Mouse (Mus musculus) stomach, embryonic 15.5 days (tissue): ENCODE results near the gene Rps6ka5. TPM values are rescaled to one million over a fixed set of nuclear protein-coding genes. Genes with fewer than 3 reads are reported as not detected.

Source experiments
- ATAC-seq: fragments of 200-750 bp; cut with Nextera tagmentation; 2 replicates; pipeline ENCODE4 v1.8.0; 2017; ENCODE audit warnings: low read depth, moderate number of reproducible peaks, moderate TSS enrichment; ENCODE audit not compliant: insufficient read depth, low FRiP score
- H3K27ac ChIP-seq: fragments of 300-500 bp; sonication (generic); 2 replicates; pipeline ENCODE4 v1.5.1; 2015; ENCODE audit warnings: mild to moderate bottlenecking, inconsistent platforms
- H3K27me3 ChIP-seq: fragments of 300-500 bp; sonication (generic); replicated peaks from 2 replicates; pipeline ENCODE4 v1.6.1; 2015; ENCODE audit warnings: inconsistent platforms
- H3K36me3 ChIP-seq: fragments of 300-500 bp; sonication (generic); 2 replicates; pipeline ENCODE4 v1.6.1; 2015; ENCODE audit warnings: inconsistent platforms
- H3K4me1 ChIP-seq: fragments of 300-500 bp; sonication (generic); 2 replicates; pipeline ENCODE4 v1.6.1; 2015; ENCODE audit warnings: inconsistent platforms
- H3K4me2 ChIP-seq: fragments of 300-500 bp; sonication (generic); 2 replicates; pipeline ENCODE4 v1.6.1; 2015; ENCODE audit warnings: mild to moderate bottlenecking, inconsistent platforms
- H3K4me3 ChIP-seq: fragments of 300-500 bp; sonication (generic); replicated peaks from 2 replicates; pipeline ENCODE4 v1.5.1; 2015; ENCODE audit warnings: inconsistent platforms
- H3K9ac ChIP-seq: fragments of 300-500 bp; sonication (generic); 2 replicates; pipeline ENCODE4 v1.6.1; 2015; ENCODE audit warnings: inconsistent platforms
- H3K9me3 ChIP-seq: fragments of 300-500 bp; sonication (generic); 2 replicates; pipeline ENCODE4 v1.6.1; 2016; ENCODE audit warnings: inconsistent platforms
- WGBS: fragments of 180-500 bp; shearing (Covaris S2); methylation state at CpG from one replicate; pipeline ENCODE4 v1.1.7; 2015; 5-methylcytosine and 5-hydroxymethylcytosine counted together
- polyA plus RNA-seq: library from polyadenylated mRNA; unstranded; fragments of >200 nt; fragmentation: Nextera tagmentation; extraction: Ambion mirVana; gene quantifications from 2 replicates; pipeline ENCODE4 v1.2.1, GENCODE M21; 2015

Gene Rps6ka5
- polyA plus RNA-seq, 1 experiment from 2014 or later: 3.6 TPM

GRCm38 (mm10) chr12:100720801-100721200 is 6.0 kb downstream of the Rps6ka5 start:
- H3K4me3 ChIP-seq: no peak overlapping the region
- no peaks in the 10 kb centered on the region for H3K36me3 ChIP-seq
- 56% methylated on average over 3 of the region's 3 CpGs for WGBS
- H3K4me1 ChIP-seq: no peaks in the 10 kb centered on the region; the same call in 1 of the 2 replicates
- no peak for ATAC-seq
- H3K27me3 ChIP-seq: no peaks in the 10 kb centered on the region
- H3K4me2 ChIP-seq: no peak overlapping the region
- no peak overlapping the region for H3K27ac ChIP-seq
- no peak overlapping the region for H3K9ac ChIP-seq
- H3K9me3 ChIP-seq: no peaks in the 10 kb centered on the region

- Histone ChIP-seq H3K9ac (no peak overlapping the region), H3K4me1 (no peaks in the 10 kb centered on the region), H3K36me3 (no peaks in the 10 kb centered on the region), H3K27ac (no peak overlapping the region), H3K4me3 (no peak overlapping the region), H3K27me3 (no peaks in the 10 kb centered on the region), H3K9me3 (no peaks in the 10 kb centered on the region), H3K4me2 (no peak overlapping the region)
- no peak for ATAC-seq
These were observed 9.3 kb downstream of the Rps6ka5 start for GRCm38 (mm10) chr12:100717446-100717845.

- no peak overlapping the region for H3K4me3 ChIP-seq
- no peaks in the 10 kb centered on the region for H3K27me3 ChIP-seq
- H3K9ac ChIP-seq: no peak overlapping the region
- H3K27ac ChIP-seq: no peak overlapping the region
- WGBS: 65% methylated on average over 4 of the region's 4 CpGs
- ATAC-seq: no peak
- H3K36me3 ChIP-seq: no peaks in the 10 kb centered on the region
- no peaks in the 10 kb centered on the region for H3K4me1 ChIP-seq
- no peak overlapping the region for H3K4me2 ChIP-seq
- H3K9me3 ChIP-seq: no peaks in the 10 kb centered on the region
These were observed 9.8 kb downstream of the Rps6ka5 start for GRCm38 (mm10) chr12:100716969-100717368.

GRCm38 (mm10) chr12:100711819-100712218 is 15.0 kb downstream of the Rps6ka5 start:
- H3K4me3 ChIP-seq: no peak overlapping the region
- 48% methylated on average over 5 of the region's 5 CpGs for WGBS
- H3K27ac ChIP-seq: no peak overlapping the region
- no peaks in the 10 kb centered on the region for H3K36me3 ChIP-seq
- H3K9ac ChIP-seq: no peak overlapping the region
- H3K4me2 ChIP-seq: no peak overlapping the region
- H3K27me3 ChIP-seq: no peaks in the 10 kb centered on the region
- no peaks in the 10 kb centered on the region for H3K9me3 ChIP-seq
- H3K4me1 ChIP-seq: no peaks in the 10 kb centered on the region
- no peak for ATAC-seq

- WGBS: 61% methylated on average over 10 of the region's 10 CpGs
- Histone ChIP-seq H3K27ac (no peak overlapping the region), H3K4me1 (no peaks in the 10 kb centered on the region), H3K4me3 (no peak overlapping the region), H3K9ac (no peak overlapping the region), H3K4me2 (no peak overlapping the region), H3K9me3 (no peaks in the 10 kb centered on the region), H3K36me3 (no peaks in the 10 kb centered on the region), H3K27me3 (no peaks in the 10 kb centered on the region)
- ATAC-seq: no peak
These were observed 15.6 kb downstream of the Rps6ka5 start for GRCm38 (mm10) chr12:100711116-100711691.

GRCm38 (mm10) chr12:100710432-100710831 is 16.4 kb downstream of the Rps6ka5 start:
- Histone ChIP-seq H3K4me3 (no peak overlapping the region), H3K36me3 (no peaks in the 10 kb centered on the region), H3K4me2 (no peak overlapping the region), H3K27ac (no peak overlapping the region), H3K9me3 (no peaks in the 10 kb centered on the region), H3K4me1 (no peaks in the 10 kb centered on the region), H3K27me3 (no peaks in the 10 kb centered on the region), H3K9ac (no peak overlapping the region)
- 12% methylated on average over 1 of the region's 1 CpGs for WGBS
- no peak for ATAC-seq

- H3K27me3 ChIP-seq: no peaks in the 10 kb centered on the region
- WGBS: 78% methylated on average over 2 of the region's 2 CpGs
- H3K4me1 ChIP-seq: no peaks in the 10 kb centered on the region
- no peak for ATAC-seq
- no peak overlapping the region for H3K27ac ChIP-seq
- no peak overlapping the region for H3K9ac ChIP-seq
- no peak overlapping the region for H3K4me2 ChIP-seq
- H3K9me3 ChIP-seq: no peaks in the 10 kb centered on the region
- H3K4me3 ChIP-seq: no peak overlapping the region
- no peaks in the 10 kb centered on the region for H3K36me3 ChIP-seq
These were observed 19.5 kb downstream of the Rps6ka5 start for GRCm38 (mm10) chr12:100707312-100707711.

GRCm38 (mm10) chr12:100705057-100705722 is 21.6 kb downstream of the Rps6ka5 start:
- Histone ChIP-seq H3K27me3 (no peaks in the 10 kb centered on the region), H3K4me1 (no peaks in the 10 kb centered on the region), H3K36me3 (no peaks in the 10 kb centered on the region), H3K4me2 (no peak overlapping the region), H3K27ac (no peak overlapping the region), H3K9me3 (no peaks in the 10 kb centered on the region), H3K9ac (no peak overlapping the region), H3K4me3 (no peak overlapping the region)
- ATAC-seq: no peak
- WGBS: 74% methylated on average over 5 of the region's 5 CpGs

GRCm38 (mm10) chr12:100698019-100698418 is 28.8 kb downstream of the Rps6ka5 start:
- ATAC-seq: no peak
- Histone ChIP-seq H3K9ac (no peak overlapping the region), H3K4me2 (no peak overlapping the region), H3K4me3 (no peak overlapping the region), H3K4me1 (no peaks in the 10 kb centered on the region), H3K36me3 (no peaks in the 10 kb centered on the region), H3K27me3 (no peaks in the 10 kb centered on the region), H3K27ac (no peak overlapping the region), H3K9me3 (no peaks in the 10 kb centered on the region)
- 91% methylated on average over 1 of the region's 1 CpGs for WGBS

- no peak overlapping the region for H3K4me3 ChIP-seq
- no peaks in the 10 kb centered on the region for H3K4me1 ChIP-seq
- H3K9ac ChIP-seq: no peak overlapping the region
- no peaks in the 10 kb centered on the region for H3K36me3 ChIP-seq
- no peaks in the 10 kb centered on the region for H3K27me3 ChIP-seq
- H3K27ac ChIP-seq: no peak overlapping the region
- 25% methylated on average over 4 of the region's 4 CpGs for whole genome bisulfite sequencing
- ATAC-seq: no peak
- H3K9me3 ChIP-seq: no peaks in the 10 kb centered on the region
- H3K4me2 ChIP-seq: no peak overlapping the region
These were observed 30.2 kb downstream of the Rps6ka5 start for GRCm38 (mm10) chr12:100696621-100697020.

- Histone ChIP-seq H3K27me3 (no peaks in the 10 kb centered on the region), H3K36me3 (no peaks in the 10 kb centered on the region), H3K27ac (no peak overlapping the region), H3K4me1 (no peaks in the 10 kb centered on the region), H3K4me3 (no peak overlapping the region), H3K9me3 (no peaks in the 10 kb centered on the region), H3K9ac (no peak overlapping the region), H3K4me2 (no peak overlapping the region)
- WGBS: 88% methylated on average over 3 of the region's 3 CpGs
- no peak for ATAC-seq
These were observed 31.5 kb downstream of the Rps6ka5 start for GRCm38 (mm10) chr12:100695252-100695651.

GRCm38 (mm10) chr12:100692208-100692607 is 34.6 kb downstream of the Rps6ka5 start:
- H3K36me3 ChIP-seq: no peaks in the 10 kb centered on the region
- no peak for ATAC-seq
- no peak overlapping the region for H3K9ac ChIP-seq
- H3K9me3 ChIP-seq: no peaks in the 10 kb centered on the region
- H3K4me1 ChIP-seq: no peaks in the 10 kb centered on the region
- no peaks in the 10 kb centered on the region for H3K27me3 ChIP-seq
- H3K4me3 ChIP-seq: no peak overlapping the region
- no peak overlapping the region for H3K4me2 ChIP-seq
- WGBS: 70% methylated on average over 3 of the region's 3 CpGs
- no peak overlapping the region for H3K27ac ChIP-seq

- ATAC-seq: no peak
- Histone ChIP-seq H3K9me3 (no peaks in the 10 kb centered on the region), H3K4me3 (no peak overlapping the region), H3K27ac (no peak overlapping the region), H3K27me3 (no peaks in the 10 kb centered on the region), H3K4me1 (no peaks in the 10 kb centered on the region), H3K36me3 (no peaks in the 10 kb centered on the region), H3K4me2 (no peak overlapping the region), H3K9ac (no peak overlapping the region)
- WGBS: 79% methylated on average over 5 of the region's 5 CpGs
These were observed 36.3 kb downstream of the Rps6ka5 start for GRCm38 (mm10) chr12:100690444-100690843.
